Mouse (Mus musculus): ENCODE results near the gene Scn8a.

The Scn8a gene

GRCm38 (mm10) chr15:101092829-101093648, 223.4 kb downstream of the Scn8a start:
- no peak for DNase-seq (ENCODE audit: low read depth, low spot score)

- DNase-seq (ENCODE audit: low read depth, low spot score) = no peak
These were observed 224.3 kb downstream of the Scn8a start for GRCm38 (mm10) chr15:101093988-101094387.

- DNase-seq (ENCODE audit: low read depth, low spot score) = no peak
These were observed 225.3 kb downstream of the Scn8a start for GRCm38 (mm10) chr15:101094979-101095378.

GRCm38 (mm10) chr15:101095392-101095791, 225.7 kb downstream of the Scn8a start:
- no peak for DNase-seq (ENCODE audit: low read depth, low spot score)

Measured in CD4-positive helper T cell, adult 2 months (primary cell).